Mouse (Mus musculus) adrenal gland, adult (tissue): ENCODE data around the gene Sidt2.

Experiments used
- DNase-seq, 2 experiments: peaks; one replicate each; pipeline ENCODE4 v3.0.0; 2022 to 2023; ENCODE audit warnings: low spot score in 1 of 2; ENCODE audit not compliant: inconsistent age in 2 of 2

The Sidt2 gene

DNA sequence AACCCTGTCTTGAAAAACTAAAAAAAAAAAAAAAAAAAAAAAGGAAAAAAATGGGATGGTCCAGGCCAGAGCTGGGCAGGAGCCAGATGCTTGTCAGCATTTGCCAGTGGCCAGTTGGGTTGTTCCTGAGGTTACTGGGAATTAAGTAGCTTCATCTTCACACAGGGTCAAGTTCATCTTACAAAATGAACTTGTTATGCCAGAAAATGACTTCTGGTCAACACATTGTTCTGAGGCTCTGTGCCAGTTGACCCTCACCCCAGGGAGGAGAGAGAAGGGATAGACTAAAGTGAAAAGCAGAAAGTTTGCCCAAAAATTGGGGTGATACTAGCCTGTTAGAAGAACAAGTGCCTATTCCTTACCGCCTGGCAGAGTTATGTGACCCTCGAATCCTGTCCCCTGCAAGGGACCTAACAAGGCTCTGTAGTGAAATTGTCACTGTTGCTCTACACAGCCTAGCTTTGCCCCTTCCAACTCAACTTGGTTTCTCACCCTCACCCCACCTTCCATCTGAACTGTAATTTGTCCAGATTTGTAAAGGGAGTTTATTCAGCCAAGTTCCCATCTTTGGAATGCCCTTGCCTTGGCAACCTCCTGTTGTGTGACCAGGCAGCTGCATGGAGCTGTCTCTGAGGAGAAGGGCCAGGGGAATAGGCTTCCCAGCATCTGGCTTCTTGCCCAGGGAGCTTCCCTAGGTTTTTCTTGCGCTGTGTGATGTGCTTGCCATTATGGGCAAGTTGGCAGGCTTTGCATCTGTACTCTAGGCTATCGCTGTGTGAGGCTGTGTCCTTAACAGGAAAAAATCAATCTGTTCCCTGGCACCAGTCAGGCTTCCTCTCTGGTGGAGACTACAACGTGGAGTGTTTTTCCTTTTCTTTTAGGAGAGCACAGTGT is 37.8 kb downstream of the Sidt2 start:
- peak; percentile 64 to 83 for DNase-seq

DNA sequence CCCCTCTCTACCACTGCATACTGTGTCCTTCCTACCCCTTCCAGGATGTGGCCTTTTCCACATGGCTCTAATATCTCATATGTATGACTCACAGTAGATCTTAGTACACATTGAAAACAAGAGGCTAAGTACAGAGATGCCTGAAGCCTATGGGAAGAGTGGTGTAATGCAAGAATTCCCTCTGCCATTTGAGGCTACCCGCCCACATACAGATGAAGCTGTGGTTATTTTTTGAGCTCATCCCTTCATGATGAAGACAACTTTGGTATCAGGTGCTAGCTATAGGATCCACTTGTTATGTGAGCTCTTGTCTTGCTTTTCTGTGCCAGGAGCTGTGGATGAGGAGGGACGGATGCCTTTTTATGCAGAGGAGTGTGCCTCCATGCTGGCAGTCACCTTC is 39.4 kb downstream of the Sidt2 start:
- no peak for DNase-seq

DNA sequence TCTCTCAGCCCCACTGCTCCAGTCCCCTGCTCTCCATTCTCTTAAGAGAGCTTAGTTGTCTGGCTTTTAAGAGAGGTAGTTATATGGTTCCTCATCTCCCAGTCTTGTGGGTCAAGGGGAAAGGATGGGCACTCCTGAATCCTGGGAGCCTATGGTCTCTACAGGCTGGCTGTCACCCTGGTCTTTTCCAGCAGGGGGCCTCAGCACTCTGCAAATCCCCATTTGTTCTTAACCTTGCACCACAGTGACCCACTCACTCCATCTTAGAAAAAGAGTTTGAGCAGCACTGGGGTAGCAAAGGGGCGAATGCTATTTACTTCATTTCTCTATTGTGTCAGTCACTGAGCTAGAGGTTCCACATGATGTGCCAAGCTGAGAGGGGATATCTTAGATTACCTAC is 43.4 kb downstream of the Sidt2 start:
- peak; percentile 70 to 91 for DNase-seq

DNA sequence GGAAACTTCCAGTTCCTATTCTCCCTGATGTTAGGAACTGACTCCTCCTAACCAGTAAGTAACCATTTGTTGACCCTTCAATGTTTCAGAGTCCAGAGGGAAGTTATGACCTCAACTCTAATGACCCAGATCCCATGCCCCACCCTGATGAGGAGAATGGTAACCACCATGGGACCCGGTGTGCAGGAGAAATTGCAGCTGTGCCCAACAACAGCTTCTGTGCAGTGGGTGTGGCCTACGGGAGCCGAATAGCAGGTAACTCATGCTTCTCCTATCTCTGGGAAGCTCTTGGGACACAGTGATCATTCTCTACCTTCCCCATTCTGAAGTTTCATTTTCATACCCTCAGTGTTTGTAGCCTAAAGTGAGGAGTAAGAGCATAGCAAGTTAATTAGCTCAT is 44.1 kb downstream of the Sidt2 start:
- DNase-seq: no peak

DNA sequence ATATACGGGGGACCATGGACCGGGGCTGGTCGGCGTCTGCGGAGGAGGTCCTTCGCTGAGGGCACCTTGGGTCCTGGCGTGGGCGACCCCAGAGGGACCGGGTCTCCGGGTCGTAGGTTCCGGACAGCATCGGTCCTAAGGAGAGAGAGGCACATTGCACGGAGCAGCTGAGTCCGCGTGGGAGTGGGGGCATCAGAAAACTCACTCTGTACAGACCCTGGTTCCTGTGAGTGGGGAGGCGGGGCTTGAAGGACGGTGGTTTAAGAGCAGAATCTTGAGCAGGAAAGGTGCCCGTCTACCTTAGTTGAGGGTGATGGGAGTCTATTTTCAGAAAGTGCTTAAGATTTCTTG is 48.0 kb downstream of the Sidt2 start:
- DNase-seq: no peak

DNA sequence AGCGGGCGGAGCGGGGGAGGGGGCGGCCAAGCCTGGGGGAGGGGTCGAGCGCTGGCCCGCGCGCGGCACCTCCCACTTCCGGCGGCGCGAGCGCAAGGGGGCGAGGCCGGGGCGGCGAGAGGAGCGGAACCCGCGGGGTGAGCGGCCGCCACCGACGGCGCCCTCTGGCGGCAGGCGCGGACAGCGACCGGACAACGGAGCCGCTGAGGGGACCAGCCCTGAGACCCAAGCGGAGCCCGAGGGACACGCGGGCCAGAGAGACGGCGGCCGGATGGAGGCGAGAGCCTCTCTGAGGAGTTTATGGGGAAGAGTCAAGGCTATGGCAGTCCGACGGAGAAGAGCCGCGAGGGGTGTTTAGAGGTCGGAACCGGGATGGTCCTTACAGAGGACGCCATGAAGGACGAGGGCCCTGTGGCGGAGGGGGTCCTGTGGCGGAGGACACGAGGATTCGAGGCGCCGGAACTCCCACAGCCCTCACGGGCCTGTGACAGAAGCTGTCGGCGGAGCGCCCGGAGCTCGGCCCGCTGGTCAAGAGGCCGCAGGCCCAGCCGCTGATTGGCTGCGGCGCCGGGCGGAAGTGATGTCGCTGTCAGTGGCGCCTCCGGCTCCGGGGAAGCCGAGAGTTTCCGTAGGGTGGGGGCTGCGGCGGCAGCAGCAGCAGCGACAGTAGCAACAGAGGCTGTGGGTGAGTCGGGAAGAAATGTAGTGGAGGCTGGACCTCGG is 48.5 kb downstream of the Sidt2 start, which contains the start of the genes Pcsk7 and Rnf214:
Pcsk7 (plus strand) TSS at position 143 of the 723 bp plus-strand sequence.
Rnf214 (minus strand) TSS at position 557 of the 723 bp plus-strand sequence.
- DNase-seq: peak; percentile 93 to 96

DNA sequence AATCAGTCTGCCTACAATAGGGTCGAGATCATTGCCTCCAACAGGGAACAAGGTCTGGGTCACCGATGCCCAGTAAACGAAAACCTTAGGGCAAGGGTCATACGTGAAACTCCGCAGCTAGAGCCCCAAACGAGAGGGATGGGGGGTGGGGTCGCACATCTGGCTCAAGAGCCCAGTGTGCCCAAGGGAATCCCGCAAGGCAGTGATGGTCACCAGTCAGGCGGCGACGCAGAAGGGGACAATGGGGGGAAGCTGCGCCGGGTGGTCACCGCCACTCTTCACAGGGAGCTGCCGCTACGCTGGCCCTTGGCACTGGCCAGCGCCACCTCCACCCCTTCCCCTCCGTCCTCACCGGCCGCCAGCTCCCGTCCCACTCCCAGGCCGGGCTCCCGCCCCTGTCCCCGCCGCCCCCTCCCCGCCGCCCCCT is 49.2 kb downstream of the Sidt2 start:
- peak; percentile 62 to 75 for DNase-seq

DNA sequence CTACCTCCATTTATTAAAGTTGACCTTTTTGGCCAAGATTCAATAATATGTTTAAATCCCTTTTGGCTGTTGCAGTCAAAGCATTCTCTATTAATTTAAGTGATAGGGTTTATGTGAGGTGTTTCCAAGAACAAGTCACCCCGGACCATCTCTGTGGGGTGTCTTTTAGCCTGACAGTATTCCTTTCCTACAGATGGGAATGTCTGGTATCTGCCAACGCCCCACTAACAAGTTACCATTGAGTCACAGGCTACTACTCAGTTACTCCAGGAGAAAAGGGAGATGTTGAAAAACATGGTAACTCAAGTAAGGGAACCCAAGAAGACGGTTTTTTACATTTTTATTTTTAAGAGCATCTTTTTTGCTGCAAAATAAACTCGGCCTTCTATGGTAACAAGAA is 49.9 kb downstream of the Sidt2 start:
- no peak for DNase-seq

DNA sequence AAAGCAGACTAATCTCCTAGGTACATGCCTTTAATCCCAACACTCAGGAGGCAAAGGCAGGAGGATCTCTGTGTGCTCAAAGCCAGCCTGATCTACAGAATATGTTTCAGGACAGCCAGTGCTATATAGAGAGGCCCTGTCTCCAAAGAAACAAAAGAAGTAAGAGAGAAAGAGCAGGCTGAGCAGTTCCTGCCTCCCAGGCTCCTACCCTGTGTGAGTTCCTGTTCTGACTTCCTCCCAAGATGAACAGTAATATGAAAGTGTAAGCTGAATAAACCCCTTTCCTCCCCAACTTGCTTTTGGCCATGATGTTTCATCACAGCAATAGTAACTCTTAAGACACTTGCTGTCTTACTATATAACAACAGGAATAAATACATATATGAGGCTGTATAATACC is 61.4 kb downstream of the Sidt2 start:
- DNase-seq: no peak
